Mouse (Mus musculus) cerebellum, adult 18-20 months (tissue): ENCODE measurements around the gene Il16.

Source experiments
- DNase-seq, 2 experiments: peaks; one replicate each; pipeline ENCODE4 v3.0.0; 2021

Il16 gene

GRCm38 (mm10) chr7:83745413-83746106 lies at the start of gene Il16:
Il16 (minus strand) TSS chr7:83745726.
- DNase-seq, result peak in 1 of 2 experiments; percentile 12

GRCm38 (mm10) chr7:83794705-83795104 lies 49.2 kb upstream of the Il16 start, which contains the start of gene Cfap161:
Cfap161 (minus strand) TSS chr7:83794880.
- no peak for DNase-seq

- no peak for DNase-seq
Measured at GRCm38 (mm10) chr7:83794006-83794683, 48.6 kb upstream of the Il16 start.

GRCm38 (mm10) chr7:83780881-83781280 lies 35.4 kb upstream of the Il16 start:
- no peak for DNase-seq

DNA sequence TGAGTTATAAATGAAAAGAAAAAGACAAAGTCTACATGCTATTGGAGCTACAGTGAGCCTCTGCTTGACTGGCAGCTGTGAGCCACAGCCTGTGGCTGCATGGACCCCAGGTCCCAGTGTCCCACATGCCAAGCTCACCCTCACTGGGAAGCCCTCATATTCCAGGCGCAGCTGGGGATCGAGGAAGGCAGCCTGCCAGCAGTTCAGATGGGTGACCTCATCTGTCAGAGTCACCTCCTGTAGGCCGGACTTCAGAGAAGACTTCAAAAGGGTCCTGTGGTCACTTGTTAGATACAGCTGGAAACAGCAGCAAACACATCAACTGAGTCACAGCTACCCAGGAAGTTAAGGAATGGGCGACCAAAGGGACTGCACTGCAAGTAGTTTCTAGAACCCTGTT lies 34.5 kb upstream of the Il16 start:
- no peak for DNase-seq

GRCm38 (mm10) chr7:83779028-83779427 lies 33.5 kb upstream of the Il16 start:
- DNase-seq, result no peak

DNA sequence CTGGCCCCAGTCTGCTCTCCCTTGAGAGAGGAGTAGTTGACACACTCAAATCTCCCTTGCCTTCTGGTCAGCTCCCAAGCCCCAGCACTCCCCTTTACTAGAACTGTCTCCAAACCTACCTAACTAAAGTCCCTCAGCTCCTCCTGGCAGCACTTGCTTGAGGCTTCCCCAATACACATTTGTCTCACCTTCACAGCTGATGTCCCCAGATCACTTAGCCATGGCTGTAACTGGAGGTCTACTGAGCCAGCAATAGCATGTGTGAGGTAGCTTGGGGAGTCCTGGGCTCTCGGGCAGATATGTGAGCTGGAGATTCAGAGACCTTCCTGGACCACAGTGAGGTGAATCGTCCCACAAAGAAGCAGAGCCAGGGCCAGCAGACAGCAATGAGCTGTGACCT lies 33.0 kb upstream of the Il16 start:
- no peak for DNase-seq

GRCm38 (mm10) chr7:83774721-83775120 lies 29.2 kb upstream of the Il16 start:
- DNase-seq, result peak; percentile 62 to 67

DNA sequence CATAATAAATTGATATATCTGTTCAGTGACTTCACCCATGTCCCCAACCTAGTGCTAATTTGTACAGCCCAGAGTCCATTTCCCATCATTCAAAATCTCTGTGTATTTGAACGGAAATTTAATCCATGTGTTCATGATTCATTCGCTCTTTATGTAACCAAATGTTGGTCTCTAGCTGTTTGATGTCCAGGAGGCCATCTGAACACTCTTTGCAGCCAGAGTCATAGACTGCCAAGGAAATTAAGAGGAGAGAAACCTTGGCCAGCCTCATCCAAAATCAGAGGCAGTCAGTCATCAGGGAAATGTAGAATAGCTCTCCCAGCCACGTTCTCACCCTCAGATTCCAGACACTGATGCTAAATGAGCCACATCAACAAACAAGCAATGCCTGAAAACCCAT lies 18.1 kb upstream of the Il16 start:
- peak; percentile 58 to 75 for DNase-seq

GRCm38 (mm10) chr7:83762336-83762735 lies 16.8 kb upstream of the Il16 start:
- DNase-seq, result no peak

GRCm38 (mm10) chr7:83751055-83751454 lies 5.5 kb upstream of the Il16 start:
- DNase-seq, result peak; percentile 88 to 91

- no peak for DNase-seq
Measured at GRCm38 (mm10) chr7:83748405-83748804, 2.9 kb upstream of the Il16 start.

GRCm38 (mm10) chr7:83746107-83746687 lies 671 bp upstream of the Il16 start:
- DNase-seq, result no peak

- peak in 1 of 2 experiments; percentile 33 for DNase-seq
Measured at GRCm38 (mm10) chr7:83745065-83745412, 487 bp downstream of the Il16 start.

DNA sequence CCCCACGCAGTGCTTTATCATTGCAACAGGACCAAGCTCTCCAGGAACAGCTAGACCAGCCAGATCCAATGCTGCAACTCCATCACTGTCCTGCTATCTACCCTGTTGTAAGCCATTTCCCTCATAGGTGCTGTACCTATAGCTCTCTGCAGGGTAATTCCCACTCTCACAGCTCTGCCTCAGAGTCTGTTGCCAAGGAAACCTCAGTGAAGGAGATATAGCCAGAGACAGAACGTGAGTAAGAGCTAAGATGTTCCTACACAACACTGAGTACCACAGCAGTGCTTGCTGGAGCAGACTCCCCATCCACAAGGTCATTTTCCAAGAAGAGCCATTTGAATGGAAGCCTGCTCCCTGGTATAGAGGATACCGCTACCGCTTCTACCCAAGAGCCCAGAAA lies 1.3 kb downstream of the Il16 start:
- no peak for DNase-seq

- DNase-seq, result no peak
Measured at GRCm38 (mm10) chr7:83742690-83743089, 2.8 kb downstream of the Il16 start.

DNA sequence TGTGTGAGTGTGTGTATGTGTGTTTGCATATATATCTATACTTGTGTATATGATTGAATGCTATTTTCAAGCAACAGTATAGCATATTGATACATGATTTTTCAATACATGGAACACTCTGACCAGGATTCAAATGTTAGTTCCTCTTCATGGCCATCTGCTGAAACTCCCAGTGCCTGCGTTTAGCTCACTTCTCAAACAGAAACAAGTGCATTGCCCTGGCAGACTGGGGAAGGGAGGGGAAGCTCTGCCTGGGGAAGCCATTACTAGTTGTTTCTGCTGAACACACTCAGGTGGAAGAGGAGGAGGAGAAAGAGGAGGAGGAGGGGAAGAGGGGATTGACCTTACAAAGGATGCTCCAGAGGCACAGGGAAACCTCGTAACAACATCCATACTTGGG lies 3.5 kb downstream of the Il16 start:
- no peak for DNase-seq

DNA sequence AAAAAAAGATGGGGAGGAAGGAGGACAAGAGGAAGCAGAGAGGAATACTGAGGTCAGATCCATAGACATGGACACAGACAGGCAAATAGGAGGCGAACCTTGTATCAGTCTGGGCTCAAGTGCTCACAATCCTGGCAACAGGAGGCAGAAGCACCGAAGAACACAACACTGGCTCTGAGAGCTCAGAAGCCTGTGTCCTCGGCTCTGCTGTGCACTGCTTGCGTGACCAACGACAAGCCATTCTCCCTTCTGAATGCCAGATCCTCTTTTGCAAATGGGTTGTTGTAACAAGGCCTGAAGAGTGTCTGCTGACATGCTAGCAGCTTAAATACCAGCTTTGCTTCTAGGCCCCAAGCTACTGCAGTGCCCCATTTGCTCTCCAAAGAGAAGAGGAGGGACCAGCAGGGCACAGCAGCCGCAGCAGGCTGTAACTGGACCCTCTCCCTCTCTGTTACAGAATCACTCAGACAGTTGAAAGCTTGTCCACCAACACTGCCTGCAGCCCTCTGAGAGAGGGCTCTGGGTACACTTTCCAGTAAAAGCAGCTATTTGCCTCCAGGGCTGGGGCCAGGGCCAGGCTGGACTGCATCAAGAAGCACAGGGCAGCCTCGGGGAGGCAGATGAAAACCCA lies 5.7 kb downstream of the Il16 start:
- peak in 1 of 2 experiments; percentile 1 for DNase-seq

- DNase-seq, result no peak
Measured at GRCm38 (mm10) chr7:83738623-83739462, 6.7 kb downstream of the Il16 start.

- DNase-seq, result no peak
Measured at GRCm38 (mm10) chr7:83737914-83738490, 7.5 kb downstream of the Il16 start.

DNA sequence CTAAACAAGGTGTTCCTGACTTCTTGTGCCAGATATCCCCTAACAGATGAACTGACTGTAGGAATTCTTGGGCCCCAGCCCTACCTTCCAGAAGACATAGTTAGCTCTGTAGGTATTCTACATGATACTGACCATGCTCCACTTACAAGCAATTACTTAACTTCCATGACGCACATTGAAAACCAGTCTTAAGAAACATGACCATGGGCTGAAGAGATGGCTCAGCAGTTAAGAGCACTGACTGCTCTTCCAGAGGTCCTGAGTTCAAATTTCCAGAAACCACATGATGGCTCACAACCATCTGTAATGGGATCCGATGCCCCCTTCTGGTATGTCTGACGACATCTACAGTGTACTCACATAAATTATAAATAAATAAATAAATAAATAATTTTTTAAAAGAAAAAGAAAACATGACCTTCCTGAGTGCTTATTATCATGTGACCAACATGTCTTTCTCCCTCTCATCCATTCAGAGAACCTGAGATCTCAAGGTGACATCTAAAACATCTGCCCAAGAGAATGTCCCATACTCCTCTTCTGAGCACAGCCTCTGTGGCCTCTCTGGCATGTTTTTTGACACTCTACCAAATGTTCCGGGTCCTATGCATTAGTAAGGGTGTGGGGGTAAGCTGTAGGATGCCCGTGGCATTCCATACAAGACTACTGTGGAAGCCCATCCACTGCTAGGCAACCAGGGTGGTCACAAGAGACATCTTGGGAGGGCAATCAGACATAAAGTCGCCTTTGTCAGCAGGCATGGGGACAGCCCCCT lies 9.0 kb downstream of the Il16 start:
- DNase-seq, result peak in 1 of 2 experiments; percentile 0
